Mouse (Mus musculus) cerebellum, adult 2 months (tissue): ENCODE data around the gene Enah. TPM values are rescaled to one million over a fixed set of nuclear protein-coding genes. Genes with fewer than 3 reads are reported as not detected.

Experiments
- DNase-seq, 2 experiments: peaks; one replicate each; pipeline ENCODE4 v3.0.0; 2021
- H3K27ac ChIP-seq: fragments of 200-500 bp; 2 replicates; pipeline ENCODE4 v1.5.1; 2012; ENCODE audit warnings: low read length, control low read depth, inconsistent platforms; ENCODE audit not compliant: insufficient read depth
- H3K27me3 ChIP-seq: fragments of 200-500 bp; 2 replicates; pipeline ENCODE4 v1.6.1; 2012; ENCODE audit warnings: inconsistent platforms, mild to moderate bottlenecking, low read length, moderate library complexity; ENCODE audit not compliant: control insufficient read depth, insufficient read depth
- H3K4me1 ChIP-seq: fragments of 200-500 bp; 2 replicates; pipeline ENCODE4 v1.6.1; 2011; ENCODE audit warnings: low read length; ENCODE audit not compliant: control insufficient read depth, insufficient read depth
- H3K4me3 ChIP-seq: fragments of 200-500 bp; replicated peaks from 2 replicates; pipeline ENCODE3; 2011; ENCODE audit warnings: mild to moderate bottlenecking, low read depth, low read length, control low read depth; ENCODE audit not compliant: insufficient read depth
- CTCF ChIP-seq: fragments of 200-500 bp; IDR thresholded peaks from 2 replicates; pipeline ENCODE4 v1.5.1; 2011; ENCODE audit warnings: low read depth, mild to moderate bottlenecking, control low read depth, low read length, moderate library complexity, borderline replicate concordance; ENCODE audit not compliant: insufficient read depth
- POLR2A ChIP-seq: fragments of 200-500 bp; IDR thresholded peaks from 2 replicates; pipeline ENCODE4 v1.6.1; 2011; ENCODE audit warnings: low read length, control low read depth, borderline replicate concordance; ENCODE audit not compliant: insufficient read depth
- WGBS: fragments of 180-500 bp; shearing (Covaris S2); methylation state at CpG from one replicate; pipeline ENCODE4 v1.1.7; 2018; 5-methylcytosine and 5-hydroxymethylcytosine counted together
- polyA plus RNA-seq: library from polyadenylated mRNA; depleted of rRNA; stranded (reverse); fragments of >200 nt; gene quantifications from 2 replicates; pipeline ENCODE4 v1.2.3, GENCODE M21; 2012

Gene Enah
- polyA plus RNA-seq, 1 experiment, result 53.6 TPM

GRCm38 (mm10) chr1:181876656-181877055, 143.1 kb downstream of the Enah start:
- Histone ChIP-seq H3K27me3 (no peaks in the 10 kb centered on the region), H3K4me3 (no peak overlapping the region), H3K27ac (no peak overlapping the region), H3K4me1 (peaks cover 7% of the 10 kb centered on the region; the same call in 1 of the 2 replicates)
- 48% methylated on average over 3 of the region's 3 CpGs for WGBS
- no peak for TF ChIP-seq CTCF
- TF ChIP-seq POLR2A, result no peak
- DNase-seq, result no peak

GRCm38 (mm10) chr1:181873086-181873920, 146.5 kb downstream of the Enah start:
- WGBS, result 81% methylated on average over 9 of the region's 9 CpGs
- DNase-seq, result no peak
- no peak overlapping the region for H3K4me3 ChIP-seq
- H3K4me1 ChIP-seq, result 0 out of 2 replicates have a peak, but pooled peaks cover 4% of the 10 kb centered on the region
- no peak for TF ChIP-seq CTCF
- no peak for TF ChIP-seq POLR2A
- no peak overlapping the region for H3K27ac ChIP-seq
- H3K27me3 ChIP-seq, result no peaks in the 10 kb centered on the region

GRCm38 (mm10) chr1:181872639-181873038, 147.2 kb downstream of the Enah start:
- no peaks in the 10 kb centered on the region for H3K27me3 ChIP-seq
- no peak overlapping the region for H3K27ac ChIP-seq
- no peak overlapping the region for H3K4me3 ChIP-seq
- no peak for DNase-seq
- H3K4me1 ChIP-seq, result 0 out of 2 replicates have a peak, but pooled peaks cover 4% of the 10 kb centered on the region
- no peak for TF ChIP-seq CTCF
- no peak for TF ChIP-seq POLR2A
- WGBS, result 52% methylated on average over 3 of the region's 3 CpGs

GRCm38 (mm10) chr1:181866429-181867280, 153.1 kb downstream of the Enah start:
- Histone ChIP-seq H3K4me3 (no peak overlapping the region), H3K4me1 (no peaks in the 10 kb centered on the region), H3K27ac (no peak overlapping the region), H3K27me3 (no peaks in the 10 kb centered on the region)
- no peak for DNase-seq
- TF ChIP-seq CTCF (no peak), POLR2A (no peak)
- WGBS, result 90% methylated on average over 6 of the region's 6 CpGs

- DNase-seq, result no peak
- no peak for TF ChIP-seq POLR2A
- no peak for TF ChIP-seq CTCF
- Histone ChIP-seq H3K4me1 (no peaks in the 10 kb centered on the region), H3K27ac (no peak overlapping the region), H3K27me3 (no peaks in the 10 kb centered on the region), H3K4me3 (no peak overlapping the region)
- 94% methylated on average over 5 of the region's 5 CpGs for WGBS
Measured at GRCm38 (mm10) chr1:181865863-181866216, 153.9 kb downstream of the Enah start.

- H3K27ac ChIP-seq, result no peak overlapping the region
- WGBS, result 79% methylated on average over 11 of the region's 11 CpGs
- TF ChIP-seq CTCF (no peak), POLR2A (no peak)
Measured at GRCm38 (mm10) chr1:181864971-181865862, 154.6 kb downstream of the Enah start.

GRCm38 (mm10) chr1:181863431-181863830, 156.4 kb downstream of the Enah start:
- TF ChIP-seq POLR2A, result no peak
- no peak for TF ChIP-seq CTCF
- no peaks in the 10 kb centered on the region for H3K27me3 ChIP-seq
- WGBS, result 37% methylated on average over 8 of the region's 8 CpGs
- no peak overlapping the region for H3K27ac ChIP-seq
- DNase-seq, result no peak
- no peaks in the 10 kb centered on the region for H3K4me1 ChIP-seq
- no peak overlapping the region for H3K4me3 ChIP-seq

More at GRCm38 (mm10) chr1:181864971-181865862, 154.6 kb downstream of the Enah start:
- no peak for DNase-seq
- Histone ChIP-seq H3K27me3 (no peaks in the 10 kb centered on the region), H3K4me1 (no peaks in the 10 kb centered on the region), H3K4me3 (no peak overlapping the region)
